Mouse (Mus musculus): Measurements from ENCODE around the gene Ankmy1.

GRCm38 (mm10) chr1:92911721-92912138 lies 9.0 kb upstream of the Ankmy1 start:
- TF ChIP-seq POLR2A (IDR thresholded peaks at IDR 0.05; ENCODE audit: borderline replicate concordance, control insufficient read depth, low read depth, low read length) = no peak
- TF ChIP-seq CTCF (IDR thresholded peaks at IDR 0.05; ENCODE audit: control insufficient read depth, insufficient read depth, low read length) = no peak

Data from bone marrow, adult 2 months (tissue).